Mouse (Mus musculus) heart, embryonic 16.5 days (tissue): Measurements from ENCODE around the gene Ryr1. TPM values are rescaled to one million over a fixed set of nuclear protein-coding genes. Genes with fewer than 3 reads are reported as not detected.
A peak's percentile ranks its signal among the peaks of the same experiment; 100 is the strongest.

Source experiments
- ATAC-seq: fragments of 200-750 bp; cut with Nextera tagmentation; replicated peaks from 2 replicates; pipeline ENCODE4 v1.8.0; 2017; ENCODE audit warnings: moderate number of reproducible peaks; ENCODE audit not compliant: insufficient read depth, low FRiP score; ENCODE audit errors: extremely low read depth
- H3K27ac ChIP-seq: fragments of 300-500 bp; sonication (generic); 2 replicates; pipeline ENCODE4 v1.5.1; 2014; ENCODE audit warnings: mild to moderate bottlenecking, low read length, control low read depth, moderate library complexity
- H3K27me3 ChIP-seq: fragments of 300-500 bp; sonication (generic); 2 replicates; pipeline ENCODE4 v1.6.1; 2014; ENCODE audit warnings: low read length, mixed read lengths; ENCODE audit not compliant: control insufficient read depth, insufficient read depth
- H3K36me3 ChIP-seq: fragments of 300-500 bp; sonication (generic); 2 replicates; pipeline ENCODE4 v1.6.1; 2014; ENCODE audit not compliant: control insufficient read depth, insufficient read depth
- H3K4me1 ChIP-seq: fragments of 300-500 bp; sonication (generic); 2 replicates; pipeline ENCODE4 v1.6.1; 2014; ENCODE audit warnings: low read length, mixed read lengths; ENCODE audit not compliant: control insufficient read depth, insufficient read depth
- H3K4me2 ChIP-seq: fragments of 300-500 bp; sonication (generic); 2 replicates; pipeline ENCODE4 v1.6.1; 2014; ENCODE audit warnings: low read depth, mild to moderate bottlenecking, control low read depth, low read length
- H3K4me3 ChIP-seq: fragments of 300-500 bp; sonication (generic); 2 replicates; pipeline ENCODE4 v1.5.1; 2014; ENCODE audit warnings: mild to moderate bottlenecking, control low read depth, low read length
- H3K9ac ChIP-seq: fragments of 300-500 bp; sonication (generic); 2 replicates; pipeline ENCODE4 v1.6.1; 2014; ENCODE audit warnings: low read length, control low read depth
- H3K9me3 ChIP-seq: fragments of 300-500 bp; sonication (generic); replicated peaks from 2 replicates; pipeline ENCODE4 v1.6.1; 2016; ENCODE audit warnings: low read length; ENCODE audit not compliant: control insufficient read depth
- WGBS: fragments of 180-500 bp; shearing (Covaris S2); extraction: QIAGEN DNeasy Blood & Tissue Kit; methylation state at CpG from one replicate; pipeline ENCODE4 v1.1.7; 2014; 5-methylcytosine and 5-hydroxymethylcytosine counted together
- polyA plus RNA-seq: library from polyadenylated mRNA; unstranded; fragments of >200 nt; fragmentation: Nextera tagmentation; extraction: Ambion mirVana; gene quantifications from 2 replicates; pipeline ENCODE4 v1.2.1, GENCODE M21; 2015

Gene Ryr1
- polyA plus RNA-seq, 1 experiment from 2014 or later = 0.22 TPM

DNA sequence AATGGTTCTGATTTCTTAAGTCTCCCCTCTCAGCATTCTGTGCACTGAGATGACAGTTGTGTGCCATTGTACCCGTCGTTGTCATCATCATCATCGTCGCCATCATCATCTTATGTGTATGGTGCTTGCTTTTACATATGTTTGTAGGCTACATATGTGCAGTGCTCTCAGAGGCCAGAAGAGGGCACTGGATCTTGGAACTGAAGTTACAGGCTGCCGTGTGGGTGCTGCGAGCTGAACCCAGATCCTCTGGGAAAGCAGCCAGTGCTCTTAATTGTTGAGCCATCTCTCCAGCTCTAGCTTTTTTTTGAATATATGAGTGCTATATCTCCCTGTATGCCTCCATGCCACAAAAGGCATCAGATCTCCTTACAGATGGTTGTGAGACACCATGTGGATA is 87.7 kb downstream of the Ryr1 start:
- no peak overlapping the region for H3K27ac ChIP-seq
- no peak for ATAC-seq
- WGBS = 88% methylated on average over 6 of the region's 6 CpGs

DNA sequence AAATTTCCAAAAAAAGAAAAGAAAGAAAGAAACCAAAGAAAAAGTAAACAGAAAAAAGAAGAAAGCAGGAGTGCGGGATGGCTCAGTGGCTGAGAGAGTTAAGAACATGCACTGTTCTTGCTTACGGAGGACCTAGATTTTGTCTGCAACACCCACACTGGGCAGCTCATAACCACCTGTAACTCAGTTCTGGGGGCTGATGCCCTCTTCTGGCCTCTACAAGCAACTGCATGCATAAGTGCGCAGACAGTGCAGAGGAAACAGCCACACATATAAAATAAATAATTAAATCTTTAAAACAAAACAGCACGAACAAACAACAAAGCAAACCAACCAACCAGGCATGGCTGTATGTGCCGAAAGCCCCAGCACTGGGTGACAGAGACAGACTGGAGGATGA is 92.3 kb downstream of the Ryr1 start:
- Histone ChIP-seq H3K4me2 (no peak overlapping the region), H3K27ac (no peak overlapping the region), H3K9ac (no peak overlapping the region), H3K4me1 (no peaks in the 10 kb centered on the region), H3K9me3 (peaks cover 4% of the 10 kb centered on the region; the same call in 1 of the 2 replicates), H3K4me3 (no peak overlapping the region), H3K27me3 (no peaks in the 10 kb centered on the region), H3K36me3 (no peaks in the 10 kb centered on the region)
- ATAC-seq = no peak
- WGBS = 84% methylated on average over 5 of the region's 5 CpGs

More for the DNA sequence above, 87.7 kb downstream of the Ryr1 start:
- H3K9ac ChIP-seq = no peak overlapping the region
- no peak overlapping the region for H3K4me3 ChIP-seq
- no peaks in the 10 kb centered on the region for H3K36me3 ChIP-seq
- peaks cover 2% of the 10 kb centered on the region; the same call in 1 of the 2 replicates for H3K4me1 ChIP-seq
- H3K27me3 ChIP-seq = no peaks in the 10 kb centered on the region; the same call in 1 of the 2 replicates
- H3K9me3 ChIP-seq = peaks cover 4% of the 10 kb centered on the region; the same call in 1 of the 2 replicates
- H3K4me2 ChIP-seq = no peak overlapping the region

DNA sequence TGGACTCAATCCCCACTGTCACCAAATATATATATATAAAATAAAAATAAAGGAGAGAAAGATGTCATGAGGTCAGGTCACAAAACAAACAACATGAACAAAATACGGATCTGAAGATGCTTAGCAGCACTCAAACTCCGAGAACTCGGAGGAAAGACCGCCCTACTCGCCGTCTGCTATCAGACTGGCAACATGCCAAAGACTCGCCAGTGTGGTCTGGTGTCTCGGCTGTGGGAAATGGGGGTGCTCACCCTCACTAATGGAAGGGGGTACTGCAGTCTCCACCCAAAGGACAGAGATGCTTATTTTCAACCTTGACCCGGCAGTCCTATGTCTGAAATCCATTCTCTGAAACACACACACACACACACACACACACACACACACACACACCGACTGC is 93.3 kb downstream of the Ryr1 start:
- Histone ChIP-seq H3K4me3 (no peak overlapping the region), H3K27ac (no peak overlapping the region), H3K4me1 (no peaks in the 10 kb centered on the region), H3K9ac (no peak overlapping the region), H3K36me3 (no peaks in the 10 kb centered on the region), H3K27me3 (no peaks in the 10 kb centered on the region), H3K9me3 (peaks cover 4% of the 10 kb centered on the region; the same call in 1 of the 2 replicates), H3K4me2 (no peak overlapping the region)
- no peak for ATAC-seq
- WGBS = 51% methylated on average over 10 of the region's 10 CpGs

- Histone ChIP-seq H3K4me2 (no peak overlapping the region), H3K27me3 (no peaks in the 10 kb centered on the region), H3K4me1 (no peaks in the 10 kb centered on the region), H3K9me3 (peaks cover 4% of the 10 kb centered on the region; the same call in 1 of the 2 replicates), H3K4me3 (no peak overlapping the region), H3K36me3 (no peaks in the 10 kb centered on the region), H3K27ac (no peak overlapping the region), H3K9ac (no peak overlapping the region)
- ATAC-seq = no peak
- 80% methylated on average over 14 of the region's 14 CpGs for WGBS
Observed at GRCm38 (mm10) chr7:29029690-29030656, 95.0 kb downstream of the Ryr1 start.

DNA sequence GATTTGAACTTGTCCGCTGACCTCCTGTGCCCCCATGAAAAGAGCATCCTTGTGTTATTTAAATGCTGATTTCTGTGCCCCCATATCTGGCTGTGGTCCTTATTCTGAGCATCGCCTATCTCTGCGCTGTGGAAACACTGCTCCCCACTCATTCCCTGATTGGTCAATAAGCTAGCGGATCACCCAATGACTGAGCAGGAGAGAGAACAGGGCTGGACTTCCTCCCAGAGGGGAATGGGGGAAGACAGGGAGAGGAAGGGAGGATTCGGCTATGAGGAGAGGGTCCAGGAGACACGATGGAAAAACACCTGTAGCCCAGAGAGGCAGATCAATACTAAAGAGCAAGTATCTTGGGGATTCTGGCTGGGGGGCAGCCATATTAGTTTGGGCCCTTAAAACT is 96.2 kb downstream of the Ryr1 start:
- no peak overlapping the region for H3K9ac ChIP-seq
- no peak for ATAC-seq
- H3K4me1 ChIP-seq = no peaks in the 10 kb centered on the region
- H3K4me2 ChIP-seq = no peak overlapping the region
- peaks cover 4% of the 10 kb centered on the region; the same call in 1 of the 2 replicates for H3K9me3 ChIP-seq
- H3K27me3 ChIP-seq = no peaks in the 10 kb centered on the region
- 79% methylated on average over 6 of the region's 6 CpGs for WGBS
- H3K36me3 ChIP-seq = no peaks in the 10 kb centered on the region
- no peak overlapping the region for H3K4me3 ChIP-seq
- no peak overlapping the region for H3K27ac ChIP-seq

DNA sequence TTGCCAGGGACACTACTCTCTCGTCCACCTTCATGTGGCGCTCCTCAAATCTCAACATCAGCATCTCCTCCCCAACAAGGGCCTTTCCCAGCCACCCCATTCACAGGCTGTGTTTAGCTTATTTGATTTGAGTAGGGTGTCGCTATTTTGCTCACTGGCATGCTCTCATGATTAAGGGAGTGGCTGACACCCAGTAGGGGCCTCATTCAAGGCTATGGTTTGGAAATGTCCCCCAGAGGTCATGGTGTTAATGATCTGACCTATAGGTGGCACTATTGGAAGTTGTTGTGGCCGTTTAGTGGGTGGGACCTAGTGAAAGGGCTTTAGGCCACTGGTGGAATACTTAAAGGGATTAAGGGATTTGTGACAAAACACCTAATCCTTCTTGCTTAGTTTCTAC is 98.2 kb downstream of the Ryr1 start:
- Histone ChIP-seq H3K36me3 (no peaks in the 10 kb centered on the region), H3K4me2 (no peak overlapping the region), H3K27me3 (no peaks in the 10 kb centered on the region), H3K9ac (no peak overlapping the region), H3K4me1 (no peaks in the 10 kb centered on the region), H3K4me3 (no peak overlapping the region), H3K27ac (no peak overlapping the region), H3K9me3 (no peaks in the 10 kb centered on the region)
- ATAC-seq = no peak
- 71% methylated on average over 4 of the region's 4 CpGs for WGBS

DNA sequence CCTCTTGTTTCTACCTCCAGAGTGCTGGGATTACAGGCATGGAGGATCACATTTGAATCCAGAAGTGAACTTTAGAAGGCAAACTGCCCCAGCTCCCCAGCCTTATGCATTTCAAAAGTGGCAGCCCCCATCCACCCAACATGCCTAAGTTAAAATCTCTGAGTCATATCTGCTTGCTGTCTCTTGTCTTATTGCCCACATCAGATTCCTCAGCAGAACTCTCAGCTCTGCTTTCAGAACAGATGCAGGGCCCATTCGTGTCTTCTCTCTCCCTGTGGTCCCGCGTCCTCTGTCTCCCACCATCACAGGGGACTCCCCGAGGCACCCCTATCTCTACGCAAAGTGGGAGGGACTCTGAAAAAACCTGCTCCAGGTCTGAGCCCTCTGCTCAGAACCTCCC is 98.8 kb downstream of the Ryr1 start:
- no peak overlapping the region for H3K4me3 ChIP-seq
- no peaks in the 10 kb centered on the region for H3K4me1 ChIP-seq
- no peaks in the 10 kb centered on the region for H3K27me3 ChIP-seq
- no peaks in the 10 kb centered on the region for H3K36me3 ChIP-seq
- H3K4me2 ChIP-seq = no peak overlapping the region
- H3K27ac ChIP-seq = no peak overlapping the region
- 73% methylated on average over 5 of the region's 5 CpGs for WGBS
- no peak for ATAC-seq
- H3K9me3 ChIP-seq = no peaks in the 10 kb centered on the region
- no peak overlapping the region for H3K9ac ChIP-seq

DNA sequence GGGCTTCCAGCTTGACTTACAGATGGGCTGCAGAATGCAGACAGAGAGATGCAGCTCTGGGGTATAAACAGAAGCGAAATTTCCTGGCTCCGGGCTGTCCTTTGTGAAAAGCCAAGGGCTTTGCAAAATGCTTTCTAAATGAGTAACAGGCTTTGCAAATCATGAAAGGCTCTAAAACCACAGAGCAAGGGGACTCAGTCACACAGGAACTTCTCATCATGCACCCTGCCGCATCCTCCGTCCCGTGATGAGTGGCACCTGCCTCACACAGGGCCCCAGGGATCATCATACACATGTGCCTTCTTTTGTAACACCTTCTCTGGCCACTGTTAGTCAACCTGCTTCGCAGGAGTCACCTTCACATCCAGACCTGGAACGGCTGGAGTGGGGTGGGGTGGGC is 99.4 kb downstream of the Ryr1 start:
- Histone ChIP-seq H3K27me3 (peaks cover 6% of the 10 kb centered on the region; the same call in 1 of the 2 replicates), H3K4me2 (no peak overlapping the region), H3K27ac (no peak overlapping the region), H3K4me3 (no peak overlapping the region), H3K4me1 (no peaks in the 10 kb centered on the region), H3K9ac (no peak overlapping the region), H3K9me3 (no peaks in the 10 kb centered on the region), H3K36me3 (no peaks in the 10 kb centered on the region)
- WGBS = 72% methylated on average over 7 of the region's 7 CpGs
- no peak for ATAC-seq

GRCm38 (mm10) chr7:29023514-29023913 is 101.5 kb downstream of the Ryr1 start:
- H3K4me2 ChIP-seq = no peak overlapping the region
- H3K9me3 ChIP-seq = no peaks in the 10 kb centered on the region
- H3K27me3 ChIP-seq = peaks cover 24% of the 10 kb centered on the region
- H3K9ac ChIP-seq = no peak overlapping the region
- ATAC-seq = 0 out of 2 replicates have a peak, but pooled peaks have one; percentile 8
- no peak overlapping the region for H3K4me3 ChIP-seq
- H3K27ac ChIP-seq = no peak overlapping the region
- no peaks in the 10 kb centered on the region for H3K36me3 ChIP-seq
- no peaks in the 10 kb centered on the region for H3K4me1 ChIP-seq
- 88% methylated on average over 8 of the region's 8 CpGs for whole genome bisulfite sequencing
